Mouse (Mus musculus) left cerebral cortex, adult 11 months (tissue): ENCODE data around the gene Baiap3.
A peak's percentile ranks its signal among the peaks of the same experiment; 100 is the strongest.
"Not testable (repeated sequence)": the region's sequence is repeated elsewhere in the genome, so short reads cannot be mapped to it uniquely, and the experiment has no call there.

ENCODE experiments used
- DNase-seq: peaks from one replicate; pipeline ENCODE4 v3.0.0; 2022; ENCODE audit warnings: low spot score

Baiap3 gene

DNA sequence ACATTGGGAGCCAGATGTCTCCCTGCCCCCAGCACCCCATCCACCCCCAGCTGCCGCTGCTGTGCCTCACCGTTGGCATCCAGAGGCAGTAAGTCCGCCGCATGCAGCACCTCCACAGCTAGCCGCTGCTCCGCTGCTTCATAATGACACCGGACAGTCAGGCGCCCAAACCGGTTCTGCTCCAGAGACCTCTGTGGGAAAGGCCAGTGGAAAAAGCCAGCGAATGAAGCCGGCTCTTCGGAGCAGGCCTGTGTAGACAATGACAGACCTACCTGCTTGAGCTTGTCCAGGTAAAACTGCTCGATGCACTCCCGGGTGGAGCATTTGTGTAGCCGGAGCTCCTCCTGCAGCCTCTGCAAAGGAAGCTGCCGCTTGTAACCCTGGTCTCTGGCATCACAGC, 11.9 kb downstream of the Baiap3 start:
- no peak for DNase-seq

DNA sequence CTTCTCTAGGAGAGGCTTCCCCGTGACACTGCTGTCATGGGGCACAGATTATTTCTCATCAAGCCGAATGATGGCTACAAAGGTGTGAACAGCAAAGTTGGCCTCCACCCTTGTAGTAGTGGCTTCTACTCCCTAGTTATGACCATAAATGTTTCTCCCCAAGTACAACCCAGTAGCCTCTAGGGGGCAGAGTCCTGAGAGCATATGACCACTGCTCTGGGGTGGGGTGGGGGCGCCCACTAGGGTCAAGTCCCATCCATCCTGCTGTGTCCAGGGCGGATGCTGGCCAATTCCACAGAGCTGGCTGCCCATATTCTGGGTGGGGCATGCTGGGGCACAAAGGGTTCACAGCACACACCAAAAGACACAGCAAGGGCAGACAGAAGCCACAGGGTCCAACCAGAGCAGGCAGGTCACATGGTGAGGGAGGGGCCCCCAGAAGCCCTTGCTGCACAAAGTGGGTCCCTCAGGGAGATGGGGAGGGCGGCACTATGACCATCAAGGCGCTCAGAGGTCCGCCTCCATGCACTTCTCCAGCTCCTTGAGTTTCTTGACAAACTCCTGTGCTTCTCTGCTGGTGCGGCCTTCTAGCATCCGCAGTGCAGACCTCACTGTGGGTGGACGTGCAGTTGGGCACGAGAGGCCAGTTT, 12.9 kb downstream of the Baiap3 start:
- DNase-seq = no peak

- peak; percentile 71 for DNase-seq
Observed at GRCm38 (mm10) chr17:25239695-25240636, 16.2 kb downstream of the Baiap3 start, which contains the start of the genes Gnptg and Tsr3. TSS of gene Gnptg (minus strand) at chr17:25240124. TSS of gene Tsr3 (plus strand) at chr17:25240170.

DNA sequence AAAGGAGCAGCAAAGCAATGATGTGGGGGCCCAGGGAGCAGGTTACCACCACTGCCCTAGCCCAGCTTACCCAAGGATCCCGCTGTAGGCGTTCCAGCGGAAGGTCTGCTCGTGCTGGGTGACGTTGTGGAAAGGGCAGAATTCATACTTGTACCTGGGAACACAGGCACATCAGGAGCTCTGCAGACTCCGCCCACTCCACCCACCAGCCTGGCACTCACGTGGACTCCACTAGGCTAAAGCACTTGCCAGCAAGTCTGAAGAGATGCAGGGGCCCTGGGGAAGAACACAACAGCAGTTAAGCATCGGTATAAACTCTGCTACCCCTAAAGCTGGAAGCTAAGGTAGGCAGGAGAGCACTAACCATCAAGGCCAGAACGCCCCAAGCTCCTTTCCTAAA, 20.5 kb downstream of the Baiap3 start:
- no peak for DNase-seq

GRCm38 (mm10) chr17:25231621-25232020, 24.5 kb downstream of the Baiap3 start:
- not testable (repeated sequence) for DNase-seq

DNA sequence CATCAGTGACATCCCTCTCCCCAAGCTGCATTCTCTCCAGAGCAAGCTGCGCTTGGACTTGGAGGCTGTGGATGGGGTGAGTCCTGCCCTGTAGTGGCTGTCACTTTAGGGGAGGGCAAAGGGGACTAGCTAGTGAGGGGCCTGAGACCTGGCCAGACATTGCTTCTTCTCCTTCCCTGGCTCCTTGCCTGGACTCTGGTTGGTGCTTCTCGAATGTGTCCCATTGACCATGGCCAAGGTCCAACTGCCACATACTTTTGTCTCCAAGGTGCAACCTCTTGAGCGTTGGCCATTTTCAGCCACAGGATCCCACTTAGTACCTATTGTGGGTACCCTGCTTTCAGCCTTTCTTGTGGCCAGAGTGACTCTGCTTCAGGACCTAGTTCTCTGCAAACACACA, 25.5 kb downstream of the Baiap3 start:
- DNase-seq = no peak

DNA sequence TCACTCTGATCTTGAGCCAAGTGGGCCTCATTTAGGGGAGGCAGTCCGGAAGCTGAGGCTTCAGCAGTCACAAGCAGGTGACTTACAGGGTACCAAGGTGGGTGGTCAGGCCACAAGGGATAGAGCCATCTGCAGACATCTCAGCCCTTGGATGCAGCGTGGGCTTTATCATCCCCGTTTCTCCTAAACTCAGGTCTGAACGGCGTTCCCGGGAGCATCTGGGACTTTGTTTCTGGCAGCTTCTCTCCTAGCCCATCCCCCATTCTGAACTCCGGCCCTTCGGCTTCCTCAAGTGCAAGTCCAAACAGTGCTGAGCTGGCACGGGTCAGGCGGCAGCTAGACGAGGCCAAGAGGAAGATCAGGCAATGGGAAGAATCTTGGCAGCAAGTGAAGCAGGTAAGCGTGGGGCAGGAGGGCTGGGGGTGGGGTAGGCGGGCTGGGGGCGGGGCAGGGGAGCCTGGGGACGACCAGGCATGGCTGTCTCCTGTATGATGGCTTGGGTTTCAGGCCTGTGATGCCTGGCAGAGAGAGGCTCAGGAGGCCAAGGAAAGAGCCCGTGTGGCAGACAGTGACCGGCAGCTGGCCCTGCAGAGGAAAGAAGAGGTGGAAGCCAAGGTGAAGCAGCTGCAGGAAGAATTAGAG, 26.0 kb downstream of the Baiap3 start:
- not testable (repeated sequence) for DNase-seq

DNA sequence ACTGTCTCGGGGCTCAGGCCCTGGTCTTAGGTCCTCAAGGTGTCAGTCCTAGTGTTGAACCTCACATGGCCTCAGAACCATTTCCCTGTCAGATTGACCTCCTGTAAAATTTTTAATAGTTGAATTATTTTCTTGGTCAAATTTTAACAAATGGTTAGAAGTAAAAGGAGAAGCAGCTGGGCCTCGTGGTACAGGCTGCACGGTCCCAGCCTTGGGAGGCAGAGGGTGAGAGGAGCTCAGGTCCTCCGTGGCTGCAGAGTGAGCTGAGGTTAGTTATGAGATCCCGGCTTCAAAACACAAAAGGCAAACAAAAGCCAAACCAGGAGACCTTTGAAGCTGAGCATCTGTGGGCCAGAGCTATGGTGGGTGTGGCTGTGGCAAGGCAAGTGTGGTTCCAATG, 28.2 kb downstream of the Baiap3 start:
- no peak for DNase-seq

- DNase-seq = no peak
Observed at GRCm38 (mm10) chr17:25225659-25226058, 30.5 kb downstream of the Baiap3 start.

DNA sequence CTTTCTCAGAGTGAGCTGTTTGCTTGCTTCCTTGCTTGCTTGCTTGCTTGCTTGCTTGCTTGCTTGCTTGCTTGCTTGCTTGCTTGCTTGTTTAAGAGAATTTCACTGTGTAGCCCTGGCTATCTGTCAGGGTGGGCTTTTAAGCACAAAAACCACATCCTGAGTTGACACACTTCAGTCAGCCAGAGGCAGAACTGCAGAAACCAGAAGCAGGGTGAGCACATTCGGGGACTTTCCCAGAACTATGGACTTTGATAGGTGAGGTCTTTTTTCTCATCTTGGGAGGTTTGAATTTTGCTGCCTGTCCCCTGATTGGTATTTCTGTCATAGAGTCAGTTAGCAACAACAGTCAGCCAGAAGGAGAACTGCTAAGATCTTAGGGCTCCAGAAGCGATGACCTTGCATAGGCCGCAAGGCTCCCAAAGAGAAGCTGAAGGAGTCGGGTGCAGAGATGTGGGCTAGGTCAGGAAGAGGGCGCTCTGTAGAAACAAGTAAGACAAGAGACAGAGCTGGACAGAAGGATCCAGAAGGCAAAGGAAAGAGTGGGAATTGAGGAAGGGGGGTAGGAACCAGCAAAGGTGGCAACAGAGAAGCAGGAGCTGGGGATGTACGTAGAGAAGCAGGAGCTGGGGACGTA, 31.5 kb downstream of the Baiap3 start:
- no peak for DNase-seq

GRCm38 (mm10) chr17:25222951-25223601, 33.1 kb downstream of the Baiap3 start:
- DNase-seq = no peak

DNA sequence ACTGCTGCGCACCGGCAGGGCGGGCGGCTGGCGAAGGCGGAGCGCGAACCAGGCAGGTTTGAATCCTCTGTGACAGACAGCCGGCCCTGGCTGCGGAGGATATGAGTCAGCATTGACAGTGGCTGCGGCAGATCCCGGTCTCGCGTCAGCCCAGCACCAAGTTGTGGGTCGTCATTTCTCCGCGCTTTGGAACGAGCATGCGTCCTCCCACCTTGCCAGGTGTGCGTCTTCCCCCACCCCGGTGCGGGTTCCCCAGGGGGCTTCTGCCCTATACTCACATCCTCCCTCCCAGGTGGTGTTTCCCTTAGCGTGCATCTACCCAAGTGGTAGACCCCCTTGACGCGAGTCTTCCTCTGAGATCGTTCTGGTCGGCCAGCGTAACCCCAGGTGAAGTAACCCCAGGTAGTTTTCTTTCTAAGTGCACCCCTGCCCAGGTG, 33.6 kb downstream of the Baiap3 start:
- DNase-seq = not testable (repeated sequence)

DNA sequence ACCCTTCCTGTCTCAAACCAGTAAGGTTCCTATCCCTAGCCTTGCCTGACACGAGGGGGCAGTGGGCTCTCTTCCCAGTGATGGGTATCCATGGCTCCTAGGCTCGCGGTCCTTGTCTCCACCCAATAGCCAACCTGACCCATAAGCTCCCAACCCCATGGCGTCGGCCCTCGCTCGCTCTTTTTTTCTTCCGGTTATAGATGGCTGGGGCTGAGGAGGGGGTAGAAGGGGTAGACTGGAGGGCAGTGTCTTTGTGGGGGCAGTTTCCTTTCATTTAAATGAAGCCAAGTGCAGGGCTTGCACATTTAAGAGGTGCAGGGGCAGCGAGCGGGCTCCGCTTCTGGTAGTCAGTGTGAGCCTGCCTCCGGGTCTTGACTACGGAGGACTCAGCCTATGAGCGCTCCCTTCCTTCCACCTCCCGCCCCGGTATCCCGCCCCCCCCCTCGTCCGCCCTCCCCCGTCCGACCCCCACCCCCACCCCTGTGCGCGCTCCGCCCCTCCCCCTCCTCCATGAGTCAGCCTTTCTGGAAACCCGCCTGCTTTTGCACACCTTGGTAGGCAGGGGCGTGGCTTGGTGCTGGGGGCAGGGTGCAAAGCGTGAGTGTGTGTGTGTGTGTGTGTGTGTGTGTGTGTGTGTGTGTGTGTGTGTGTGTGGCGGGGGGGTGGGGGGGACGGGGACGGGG, 34.2 kb downstream of the Baiap3 start:
- DNase-seq = peak; percentile 51

DNA sequence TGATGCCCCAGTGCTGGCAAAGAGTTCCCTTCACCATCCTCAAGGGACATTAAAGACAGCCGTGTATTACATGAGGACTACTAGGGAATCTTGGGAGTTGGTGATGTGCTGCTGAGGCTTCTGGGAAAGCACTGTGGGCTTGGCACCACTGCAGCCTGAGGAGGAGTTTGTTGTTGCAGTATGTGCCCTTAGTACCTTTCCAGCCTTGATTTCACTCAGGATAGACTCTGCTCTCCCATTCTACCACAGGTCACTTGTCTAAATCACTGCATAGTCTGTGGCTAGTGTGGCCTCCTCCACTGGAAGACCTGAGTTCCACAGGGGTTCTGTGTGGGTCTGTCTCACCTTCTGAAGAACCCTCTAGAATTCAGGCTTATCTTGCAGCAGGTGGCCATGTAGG, 35.4 kb downstream of the Baiap3 start:
- no peak for DNase-seq

GRCm38 (mm10) chr17:25219492-25220295, 36.5 kb downstream of the Baiap3 start:
- DNase-seq = no peak

DNA sequence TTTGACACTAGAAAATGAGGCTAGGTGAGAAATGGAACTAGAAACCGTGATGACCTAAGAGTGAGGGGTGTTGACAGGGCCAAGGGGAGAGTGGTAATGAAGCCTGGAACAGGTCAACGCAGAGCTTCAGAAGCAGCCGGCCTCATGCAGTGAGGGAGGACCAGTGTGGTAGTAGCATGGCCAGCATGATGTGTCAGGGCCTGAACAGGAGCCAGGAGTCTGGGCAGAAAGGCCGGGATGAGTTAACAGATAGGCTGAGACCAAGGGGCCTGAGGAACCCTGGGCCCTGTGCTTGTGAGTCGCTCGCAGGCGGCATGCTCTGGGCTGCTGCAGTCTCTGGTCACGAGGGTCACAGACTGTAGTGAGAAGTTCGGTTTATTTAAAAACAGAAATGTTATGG, 37.2 kb downstream of the Baiap3 start:
- no peak for DNase-seq

- no peak for DNase-seq
Observed at GRCm38 (mm10) chr17:25215431-25215830, 40.7 kb downstream of the Baiap3 start.

GRCm38 (mm10) chr17:25211705-25212104, 44.5 kb downstream of the Baiap3 start:
- DNase-seq = no peak

DNA sequence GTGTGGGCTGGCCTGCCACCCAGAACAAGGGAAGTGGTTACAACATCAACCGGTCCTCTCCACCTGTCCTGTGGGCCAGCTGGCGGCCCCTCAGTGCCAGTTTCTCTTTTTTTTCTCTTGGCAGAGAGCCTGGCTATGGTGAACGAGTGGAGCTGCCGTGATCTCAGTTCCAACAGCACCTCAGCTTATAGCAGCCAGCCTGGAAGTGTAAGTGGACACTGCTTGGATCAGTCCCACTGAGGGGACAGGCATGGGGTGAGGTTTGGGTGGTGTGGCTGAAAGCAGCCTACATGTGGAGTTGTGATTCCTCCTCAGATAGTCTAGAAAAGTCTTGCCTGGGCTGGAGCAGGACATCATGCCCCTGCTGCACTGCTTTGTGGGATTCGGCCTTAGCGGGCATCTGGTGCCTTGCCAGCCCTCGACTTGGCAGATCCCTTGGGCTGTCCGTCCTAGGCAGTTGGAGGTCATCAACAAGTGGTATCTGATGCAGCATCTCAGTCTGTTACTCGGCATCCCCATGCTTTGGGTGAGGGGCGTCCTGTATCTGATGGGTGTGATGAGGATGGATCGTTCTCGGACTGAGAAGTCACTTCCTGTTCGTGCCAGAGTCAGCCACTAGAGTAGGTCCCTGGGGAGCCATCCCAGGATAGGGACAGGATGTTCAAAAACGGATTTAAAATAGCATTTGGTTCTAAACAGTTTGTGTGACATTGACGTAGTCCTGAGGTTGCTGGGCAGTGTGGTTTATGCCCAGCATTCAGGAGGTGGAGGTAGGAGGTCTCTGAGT, 45.3 kb downstream of the Baiap3 start:
- DNase-seq = no peak
